Mouse (Mus musculus) right cerebral cortex, postnatal 25 days (tissue): ENCODE data around the gene Epb41l1.
"Not testable (repeated sequence)": the region's sequence is repeated elsewhere in the genome, so short reads cannot be mapped to it uniquely, and the experiment has no call there.

ENCODE experiments used
- DNase-seq: peaks from one replicate; pipeline ENCODE4 v3.0.0; 2022

The Epb41l1 gene

GRCm38 (mm10) chr2:156420694-156421380 is at the start of gene Epb41l1:
TSS of gene Epb41l1 (plus strand) at chr2:156420909.
- DNase-seq: peak; percentile 44

DNA sequence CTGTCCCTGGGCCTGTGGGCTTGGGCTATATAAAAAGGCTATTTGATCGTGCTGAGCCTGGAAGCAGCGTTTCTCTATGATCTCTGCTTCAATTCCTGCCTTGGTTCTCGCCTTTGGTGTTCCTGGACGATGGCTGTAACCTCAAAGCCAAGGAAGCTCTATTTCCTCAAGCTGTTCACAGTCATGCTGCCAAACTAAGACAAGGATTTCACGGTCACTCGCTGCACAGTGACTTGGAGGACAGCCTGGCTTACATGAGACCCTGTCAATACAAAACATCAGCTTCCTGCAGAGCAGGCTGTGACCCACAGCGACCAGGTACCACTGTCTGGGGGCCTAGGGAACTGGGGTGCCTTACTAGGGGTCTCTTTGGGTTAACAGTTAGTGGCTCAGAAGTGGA is 43.8 kb upstream of the Epb41l1 start:
- no peak for DNase-seq

DNA sequence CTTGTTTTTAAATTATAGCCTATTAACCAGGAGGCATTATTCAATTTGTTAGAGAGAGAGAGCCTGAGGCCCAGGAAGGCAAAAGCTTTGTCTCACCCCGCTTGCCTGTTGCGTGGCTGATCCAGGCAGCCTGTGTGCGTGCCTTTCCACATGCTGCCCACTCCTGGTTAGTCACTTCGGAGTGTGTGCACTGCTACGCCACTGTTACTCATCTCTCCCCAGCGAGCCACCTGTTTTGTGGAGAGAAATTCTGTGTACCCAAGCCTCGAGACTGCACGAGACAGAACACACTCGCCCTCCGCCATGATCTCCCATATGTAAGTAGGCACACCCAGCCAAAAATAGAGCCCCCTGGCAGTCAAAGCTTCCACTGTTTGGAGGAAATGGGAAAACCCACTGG is 40.8 kb upstream of the Epb41l1 start:
- peak; percentile 72 for DNase-seq

GRCm38 (mm10) chr2:156381350-156381749 is 39.4 kb upstream of the Epb41l1 start:
- DNase-seq: no peak

- peak; percentile 72 for DNase-seq
Observed at GRCm38 (mm10) chr2:156392461-156393154, 28.1 kb upstream of the Epb41l1 start.

- DNase-seq: no peak
Observed at GRCm38 (mm10) chr2:156393155-156393828, 27.4 kb upstream of the Epb41l1 start.

- no peak for DNase-seq
Observed at GRCm38 (mm10) chr2:156394282-156394681, 26.4 kb upstream of the Epb41l1 start.

- DNase-seq: no peak
Observed at GRCm38 (mm10) chr2:156396096-156396495, 24.6 kb upstream of the Epb41l1 start.

DNA sequence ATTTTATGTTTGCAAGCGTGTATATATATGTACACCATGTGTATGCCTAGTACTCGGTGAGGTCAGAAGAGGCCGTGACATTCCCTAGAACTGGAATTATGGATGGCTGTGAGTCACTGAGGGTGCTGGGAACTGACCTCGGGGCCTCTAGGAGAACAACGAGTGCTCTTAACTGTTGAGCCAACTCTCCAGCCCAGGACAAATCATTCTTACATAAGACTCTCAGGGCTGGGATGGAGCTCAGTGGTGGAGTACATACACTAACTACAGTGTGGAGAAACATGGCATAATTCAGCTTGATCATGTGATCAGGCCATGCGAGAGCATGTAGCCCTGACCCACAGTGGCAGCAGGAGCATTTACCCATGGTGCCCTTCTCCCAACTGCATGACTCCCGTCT is 22.7 kb upstream of the Epb41l1 start:
- no peak for DNase-seq

- no peak for DNase-seq
Observed at GRCm38 (mm10) chr2:156399485-156399884, 21.2 kb upstream of the Epb41l1 start.

DNA sequence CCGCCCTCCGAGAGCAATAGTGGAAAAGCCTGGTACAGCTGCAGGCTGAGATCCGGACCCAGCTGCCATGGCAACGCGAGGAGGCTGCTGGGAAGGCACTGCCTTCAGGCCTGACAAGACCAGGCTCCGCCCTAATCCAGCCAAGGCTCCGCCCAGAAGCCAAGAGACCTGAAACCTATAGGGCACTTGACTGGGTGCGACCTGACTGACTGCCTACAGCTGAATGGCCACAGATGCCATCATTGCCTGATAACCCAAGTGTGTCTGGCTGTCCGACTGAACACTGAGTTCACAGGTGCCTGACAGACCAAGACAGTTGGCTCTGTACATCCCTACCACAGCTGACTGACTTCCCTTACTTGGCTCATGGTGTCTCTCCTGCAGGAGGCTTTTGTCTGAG is 19.4 kb upstream of the Epb41l1 start:
- peak; percentile 57 for DNase-seq

DNA sequence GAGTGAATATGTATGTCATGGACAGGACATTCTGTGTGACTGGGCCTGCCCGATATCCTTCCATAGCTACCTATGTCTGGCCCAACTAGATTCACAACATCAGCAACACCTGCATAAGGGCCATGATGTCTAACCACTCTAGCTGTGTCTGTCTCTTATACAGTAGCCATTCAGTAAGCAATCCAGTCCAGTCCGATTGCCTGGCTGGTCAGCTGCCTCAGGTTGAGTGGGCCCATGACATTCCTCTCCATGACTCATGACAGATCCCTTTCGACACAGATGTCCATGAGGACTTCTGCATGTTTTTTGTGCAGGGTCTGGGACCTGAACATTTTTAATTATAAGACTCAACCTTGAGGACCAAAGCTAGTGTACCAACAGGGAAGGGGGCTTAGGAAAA is 18.7 kb upstream of the Epb41l1 start:
- no peak for DNase-seq

- DNase-seq: no peak
Observed at GRCm38 (mm10) chr2:156406987-156407386, 13.7 kb upstream of the Epb41l1 start.

- peak; percentile 42 for DNase-seq
Observed at GRCm38 (mm10) chr2:156408168-156408567, 12.5 kb upstream of the Epb41l1 start.

GRCm38 (mm10) chr2:156411348-156411747 is 9.4 kb upstream of the Epb41l1 start:
- not testable (repeated sequence) for DNase-seq

- DNase-seq: no peak
Observed at GRCm38 (mm10) chr2:156414996-156415395, 5.7 kb upstream of the Epb41l1 start.

- DNase-seq: no peak
Observed at GRCm38 (mm10) chr2:156415674-156416073, 5.0 kb upstream of the Epb41l1 start.

- no peak for DNase-seq
Observed at GRCm38 (mm10) chr2:156417194-156417593, 3.5 kb upstream of the Epb41l1 start.

DNA sequence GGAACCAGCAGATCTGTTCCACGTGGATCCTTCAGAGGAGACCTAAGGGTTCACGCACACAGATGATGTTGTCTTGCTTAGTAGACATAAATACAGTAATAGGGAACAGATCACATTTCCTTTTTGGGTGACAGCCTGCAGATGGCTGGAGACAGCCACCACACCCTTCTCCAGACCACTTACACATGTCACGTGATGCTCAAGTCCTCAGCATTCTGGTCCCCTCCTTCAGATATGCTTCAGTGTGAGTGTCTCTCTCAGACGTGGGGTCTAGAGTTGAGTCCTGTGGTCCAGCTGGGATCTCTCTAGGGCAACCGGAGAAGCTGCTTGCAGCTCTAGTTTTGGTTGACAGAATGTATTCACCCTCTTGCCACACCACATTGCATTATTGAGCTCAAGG is 2.2 kb upstream of the Epb41l1 start:
- no peak for DNase-seq

DNA sequence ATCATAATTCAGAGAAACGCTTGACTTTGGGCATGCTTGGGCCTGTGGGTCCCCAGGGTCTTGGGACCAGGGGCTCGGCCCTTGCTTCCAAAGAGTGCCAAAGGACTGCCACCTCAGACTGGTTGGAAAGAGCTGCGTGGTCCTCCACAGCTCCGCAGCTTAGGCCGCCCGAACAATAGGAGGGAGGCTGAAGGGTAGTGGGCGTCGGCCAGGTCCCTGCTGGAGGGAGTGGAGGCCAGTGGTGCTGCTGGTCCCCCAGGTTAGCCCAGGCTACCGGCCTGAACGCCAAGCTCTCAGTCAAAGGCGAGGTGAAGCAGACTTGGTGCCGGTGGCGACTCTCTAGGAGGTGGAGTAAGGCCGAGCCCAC is 399 bp upstream of the Epb41l1 start:
- DNase-seq: no peak

DNA sequence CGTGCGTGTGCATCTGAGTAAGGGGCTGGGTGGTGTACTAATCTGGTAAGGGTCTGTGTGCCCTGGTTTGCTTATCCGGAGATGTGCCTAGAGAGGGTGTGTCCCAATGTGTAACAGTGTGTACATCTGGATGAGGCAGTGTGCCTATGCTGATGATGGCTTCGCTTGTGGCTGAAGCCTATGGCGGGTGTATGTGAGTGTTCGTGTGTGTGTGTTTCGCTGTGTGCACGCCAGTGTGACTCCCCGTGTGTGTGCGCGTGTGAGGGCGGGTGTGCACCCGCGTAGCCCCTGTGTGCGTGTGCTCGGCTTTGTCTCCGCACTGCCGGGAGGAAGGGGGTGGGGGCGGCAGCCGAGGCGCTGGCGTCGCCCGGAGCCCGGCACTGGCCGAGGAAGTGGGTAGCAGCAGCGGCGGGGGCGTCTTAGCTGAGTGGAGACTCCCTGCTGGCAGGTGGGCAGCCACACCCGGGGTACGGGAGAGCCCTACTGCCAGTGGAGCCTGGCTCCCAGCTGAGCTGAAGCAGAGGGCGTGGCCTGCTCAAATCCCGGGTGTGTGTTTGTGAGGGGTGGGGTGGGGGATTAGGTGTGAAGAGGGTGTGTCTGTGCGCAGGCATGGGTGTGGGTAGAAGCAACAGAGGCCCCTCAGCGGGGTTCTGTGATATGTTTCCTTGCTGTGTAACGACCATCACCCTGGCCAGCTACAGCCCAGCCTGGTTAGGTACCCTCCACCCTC is 837 bp downstream of the Epb41l1 start:
- DNase-seq: peak; percentile 64

GRCm38 (mm10) chr2:156422631-156423030 is 1.9 kb downstream of the Epb41l1 start:
- DNase-seq: no peak

GRCm38 (mm10) chr2:156423672-156424071 is 3.0 kb downstream of the Epb41l1 start:
- DNase-seq: no peak
